Mouse (Mus musculus) heart, adult 2 months (tissue): ENCODE results near the gene Kcnq5.

Experiments
- CTCF ChIP-seq: fragments of 200-600 bp; IDR thresholded peaks from 2 replicates; pipeline ENCODE4 v1.8.1; 2022; ENCODE audit warnings: antibody characterized with exemption, mild to moderate bottlenecking, moderate library complexity
- EP300 ChIP-seq: fragments of 200-500 bp; IDR thresholded peaks from 2 replicates; pipeline ENCODE4 v1.6.1; 2011; ENCODE audit warnings: low read depth, low read length, control low read depth; ENCODE audit not compliant: insufficient read depth
- POLR2A ChIP-seq: fragments of 200-500 bp; IDR thresholded peaks from 2 replicates; pipeline ENCODE4 v1.6.1; 2011; ENCODE audit warnings: mild to moderate bottlenecking, low read depth, low read length, control low read depth; ENCODE audit not compliant: insufficient read depth

GRCm38 (mm10) chr1:21958013-21958412 is 3.7 kb downstream of the Kcnq5 start:
- TF ChIP-seq CTCF (no peak), POLR2A (no peak), EP300 (no peak)
